Comparison of ENCODE assay signal across 9 mouse cellular contexts in genomic region chr6:125954965-125955364, GRCm38 (mm10).
DNase-seq lines count a peak whose midpoint lies in the region; ATAC-seq lines count a peak whose summit lies in the region.
"Had no signal": no experiment of that assay in that cellular context is flagged by ENCODE, and none has a peak within 500 bp of the region (broad histone marks: within the 10 kb centered on the region; RNA-seq: fewer than 3 reads in every experiment).

No protein-coding gene starts in this region.

- H3K4me1 ChIP-seq in hindbrain, embryonic 16.5 days (ENCODE audit: control insufficient read depth, insufficient read depth, low read depth, low read length): no peaks in the 10 kb centered on the region
- no peaks in the 10 kb centered on the region for H3K4me1 ChIP-seq in limb, embryonic 13.5 days

- no peak overlapping the region for H3K9ac ChIP-seq in hindbrain, embryonic 16.5 days (ENCODE audit: low read depth, low read length)
- H3K9ac ChIP-seq in limb, embryonic 13.5 days: no peak overlapping the region

- H3K36me3 ChIP-seq in hindbrain, embryonic 16.5 days (ENCODE audit: control insufficient read depth, insufficient read depth, low read length): no peaks in the 10 kb centered on the region
- no peaks in the 10 kb centered on the region for H3K36me3 ChIP-seq in limb, embryonic 13.5 days

- H3K27ac ChIP-seq in hindbrain, embryonic 16.5 days (ENCODE audit: low read depth, low read length): no peak overlapping the region
- no peak overlapping the region for H3K27ac ChIP-seq in limb, embryonic 13.5 days

- DNase-seq in adrenal gland, adult 2 months: peak; percentile 4
- DNase-seq in adrenal gland, postnatal 4 days (ENCODE audit: low spot score in 2 of 2): no peak
- peak; percentile 18 for DNase-seq in ovary, postnatal 14 days (ENCODE audit: low spot score)
- no peak for DNase-seq in ovary, adult 18-20 months (ENCODE audit: low spot score)
- peak; percentile 29 for DNase-seq in right cerebral cortex, postnatal 14 days
- DNase-seq in B cell, adult 2 months: no peak

- H3K4me2 ChIP-seq in hindbrain, embryonic 16.5 days (ENCODE audit: low read length): no peak overlapping the region
- no peak overlapping the region for H3K4me2 ChIP-seq in limb, embryonic 13.5 days (replicated peaks)

- 24% methylated on average over 3 of the region's 3 CpGs for WGBS in hindbrain, embryonic 16.5 days
- WGBS in limb, embryonic 13.5 days: 17% methylated on average over 3 of the region's 3 CpGs

- H3K27me3 ChIP-seq in hindbrain, embryonic 16.5 days (replicated peaks; ENCODE audit: control insufficient read depth, insufficient read depth, low read length): no peaks in the 10 kb centered on the region
- no peaks in the 10 kb centered on the region for H3K27me3 ChIP-seq in limb, embryonic 13.5 days

- H3K4me3 ChIP-seq in hindbrain, embryonic 16.5 days (ENCODE audit: low read length): no peak overlapping the region
- H3K4me3 ChIP-seq in limb, embryonic 13.5 days: no peak overlapping the region
- H3K4me3 ChIP-seq: erythroblast, embryonic 14.5 days had no signal

- peak; percentile 76 for ATAC-seq in hindbrain, embryonic 16.5 days
- 0 out of 2 replicates have a peak, but pooled peaks have one; percentile 57 for ATAC-seq in limb, embryonic 13.5 days (ENCODE audit: low FRiP score, low read depth)

- H3K9me3 ChIP-seq in hindbrain, embryonic 16.5 days (ENCODE audit: control insufficient read depth, low read length): no peaks in the 10 kb centered on the region
- H3K9me3 ChIP-seq in limb, embryonic 13.5 days: no peaks in the 10 kb centered on the region

Comparison
In these comparisons a context has a peak if more than half of its experiments do, and no peak if none do; other contexts are left out.
1. DNase-seq: peak in adrenal gland, adult 2 months (single experiment), ovary, postnatal 14 days (single experiment) and right cerebral cortex, postnatal 14 days (single experiment); none in adrenal gland, postnatal 4 days (0 of 2), ovary, adult 18-20 months (single experiment) and B cell, adult 2 months (0 of 2).